Mouse (Mus musculus) lung, postnatal 10 days (tissue): ENCODE results near the gene Tcp10b.
"Not testable (repeated sequence)": the region's sequence is repeated elsewhere in the genome, so short reads cannot be mapped to it uniquely, and the experiment has no call there.

Experiments used
- DNase-seq: peaks from one replicate; pipeline ENCODE4 v3.0.0; 2021

The Tcp10b gene

GRCm38 (mm10) chr17:13060804-13061203, at the start of gene Tcp10b:
Gene Tcp10b (plus strand): TSS chr17:13061104.
- DNase-seq, result not testable (repeated sequence)

- DNase-seq, result no peak
These were observed 47.6 kb upstream of the Tcp10b start for GRCm38 (mm10) chr17:13013316-13013715.

GRCm38 (mm10) chr17:13036627-13037192, 24.2 kb upstream of the Tcp10b start:
- not testable (repeated sequence) for DNase-seq

GRCm38 (mm10) chr17:13043846-13044673, 16.8 kb upstream of the Tcp10b start:
- DNase-seq, result peak; percentile 65

- not testable (repeated sequence) for DNase-seq
These were observed 8.6 kb upstream of the Tcp10b start, which contains the start of gene Gpr31b for GRCm38 (mm10) chr17:13052124-13052813. Gene Gpr31b (minus strand): TSS chr17:13052296.

GRCm38 (mm10) chr17:13062882-13063281, 2.0 kb downstream of the Tcp10b start:
- not testable (repeated sequence) for DNase-seq

GRCm38 (mm10) chr17:13067864-13068385, 7.0 kb downstream of the Tcp10b start:
- DNase-seq, result not testable (repeated sequence)

GRCm38 (mm10) chr17:13069227-13069626, 8.3 kb downstream of the Tcp10b start:
- DNase-seq, result not testable (repeated sequence)

GRCm38 (mm10) chr17:13091510-13091909, 30.6 kb downstream of the Tcp10b start:
- not testable (repeated sequence) for DNase-seq

GRCm38 (mm10) chr17:13092100-13092764, 31.3 kb downstream of the Tcp10b start:
- not testable (repeated sequence) for DNase-seq

GRCm38 (mm10) chr17:13092960-13093359, 32.1 kb downstream of the Tcp10b start:
- DNase-seq, result not testable (repeated sequence)

- peak; percentile 4 for DNase-seq
These were observed 45.7 kb downstream of the Tcp10b start for GRCm38 (mm10) chr17:13106563-13106962.

GRCm38 (mm10) chr17:13112504-13113291, 51.8 kb downstream of the Tcp10b start:
- DNase-seq, result not testable (repeated sequence)

GRCm38 (mm10) chr17:13123308-13124038, 62.6 kb downstream of the Tcp10b start:
- not testable (repeated sequence) for DNase-seq

GRCm38 (mm10) chr17:13124241-13124640, 63.3 kb downstream of the Tcp10b start:
- not testable (repeated sequence) for DNase-seq

GRCm38 (mm10) chr17:13129324-13129723, 68.4 kb downstream of the Tcp10b start:
- DNase-seq, result not testable (repeated sequence)

- not testable (repeated sequence) for DNase-seq
These were observed 69.0 kb downstream of the Tcp10b start for GRCm38 (mm10) chr17:13129737-13130465.

- not testable (repeated sequence) for DNase-seq
These were observed 70.8 kb downstream of the Tcp10b start, which contains the start of gene Unc93a for GRCm38 (mm10) chr17:13131710-13132109. Gene Unc93a (minus strand): TSS chr17:13131810.
